Mouse (Mus musculus) left cerebral cortex, adult 2 months (tissue): Measurements from ENCODE around the gene Egln3. TPM values are rescaled to one million over a fixed set of nuclear protein-coding genes. Genes with fewer than 3 reads are reported as not detected.

Source experiments
- DNase-seq, 2 experiments: peaks; one replicate each; pipeline ENCODE4 v3.0.0; 2021 to 2022; ENCODE audit warnings: low spot score in 2 of 2, mixed read lengths in 1 of 2; ENCODE audit errors: extremely low spot score in 1 of 2
- H3K27ac ChIP-seq: fragments of 200-600 bp; 2 replicates; pipeline ENCODE4 v1.8.1; 2022
- H3K4me3 ChIP-seq: fragments of 200-600 bp; 2 replicates; pipeline ENCODE4 v1.8.1; 2022
- CTCF ChIP-seq: fragments of 200-600 bp; IDR thresholded peaks from 2 replicates; pipeline ENCODE4 v1.8.1; 2022; ENCODE audit warnings: antibody characterized with exemption, mild to moderate bottlenecking, moderate library complexity
- intact Hi-C: fragments of 180-260 bp; cut with DNase I; formaldehyde crosslinking; loops from one replicate; pipeline ENCODE4 v1.15.1; 2025
- long read RNA-seq, 2 experiments: library from polyadenylated mRNA; stranded (forward); transcript quantifications; one replicate each; pipeline ENCODE4 v2.0.0; 2021; ENCODE audit warnings: borderline mapping rate in 2 of 2
- total RNA-seq, 2 experiments: library from RNA; stranded (reverse); gene quantifications; 2 replicates each; pipeline ENCODE4 v1.2.3; 2021

Egln3 gene
- 10 to 100 TPM; 10.1 to 11.5 TPM for total RNA-seq
- long read RNA-seq, experiment 1, transcript Egln3-201 (5 exons, 2,662 nt), result major isoform, 8 of 10 reads
- long read RNA-seq, experiment 1, partial matches to known transcripts, result 0 of 10 reads
- long read RNA-seq, experiment 1, other reads (novel, unspliced or antisense), result 2 of 10 reads
- long read RNA-seq, experiment 2, partial matches to known transcripts, result 0 of 5 reads
- long read RNA-seq, experiment 2, other reads (novel, unspliced or antisense), result 2 of 5 reads

DNA sequence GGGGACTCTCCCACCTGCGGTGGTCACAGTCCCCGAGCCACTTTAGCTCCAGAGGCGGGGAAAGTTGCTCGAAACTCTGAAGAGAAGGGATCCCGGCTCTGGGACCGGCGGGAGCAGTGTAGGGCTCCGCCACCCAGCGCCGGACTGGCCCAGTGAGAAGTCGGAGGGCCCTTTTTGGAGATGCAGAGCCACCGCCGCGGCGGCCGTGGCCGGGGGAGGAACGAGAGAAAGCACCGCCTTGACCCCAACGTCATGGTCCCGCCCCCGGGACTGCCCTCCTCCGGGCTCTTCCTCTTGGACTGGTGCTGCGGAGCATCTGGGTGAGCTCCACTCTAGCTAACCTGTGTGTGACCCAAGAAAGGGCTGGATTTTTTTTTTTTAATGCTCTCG, at the start of gene Egln3:
Egln3 (minus strand) TSS at position 205 of the 390 bp plus-strand sequence.
- H3K27ac ChIP-seq, result no peak within 1 kb of the TSS; the same call in 1 of the 2 replicates
- intact Hi-C loops, result loop anchor here (2.0 kb wide), 1 partner anchor 149 kb away; no protein-coding TSS in a partner anchor
- peak within 1 kb of the TSS; percentile 54 for H3K4me3 ChIP-seq
- TF ChIP-seq CTCF, result no peak
- DNase-seq, result peak; percentile 76 to 83

DNA sequence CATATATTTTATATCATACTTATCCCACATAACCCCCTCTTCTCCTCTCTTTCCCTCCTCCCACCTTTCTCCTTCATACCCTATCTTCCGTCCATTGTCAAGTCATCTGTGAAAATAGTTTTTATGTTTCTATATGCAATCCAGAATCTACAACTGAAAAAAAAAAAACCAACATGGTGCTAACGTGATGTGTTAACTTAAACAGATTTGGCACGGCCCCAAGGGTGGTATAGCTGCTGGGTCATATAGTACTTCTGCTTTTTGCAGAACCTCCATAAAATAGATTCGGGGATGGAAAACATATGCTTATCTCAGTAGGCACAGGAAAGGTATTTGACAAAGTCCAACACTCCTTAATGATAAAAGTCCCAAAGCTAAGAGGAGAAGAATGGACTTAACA, 49.8 kb upstream of the Egln3 start:
- Histone ChIP-seq H3K27ac (no peak overlapping the region), H3K4me3 (no peak overlapping the region)
- no peak for TF ChIP-seq CTCF
- DNase-seq, result no peak
- intact Hi-C loops, result loop anchor here (2.0 kb wide), 1 partner anchor 1221 kb away; no protein-coding TSS in a partner anchor

GRCm38 (mm10) chr12:54251942-54252400, 48.3 kb upstream of the Egln3 start:
- peak; percentile 24 to 42 for DNase-seq
- no peak overlapping the region for H3K4me3 ChIP-seq
- intact Hi-C loops, result loop anchor here (2.0 kb wide), 1 partner anchor 1219 kb away; no protein-coding TSS in a partner anchor
- H3K27ac ChIP-seq, result peak overlapping the region; percentile 59
- no peak for TF ChIP-seq CTCF

DNA sequence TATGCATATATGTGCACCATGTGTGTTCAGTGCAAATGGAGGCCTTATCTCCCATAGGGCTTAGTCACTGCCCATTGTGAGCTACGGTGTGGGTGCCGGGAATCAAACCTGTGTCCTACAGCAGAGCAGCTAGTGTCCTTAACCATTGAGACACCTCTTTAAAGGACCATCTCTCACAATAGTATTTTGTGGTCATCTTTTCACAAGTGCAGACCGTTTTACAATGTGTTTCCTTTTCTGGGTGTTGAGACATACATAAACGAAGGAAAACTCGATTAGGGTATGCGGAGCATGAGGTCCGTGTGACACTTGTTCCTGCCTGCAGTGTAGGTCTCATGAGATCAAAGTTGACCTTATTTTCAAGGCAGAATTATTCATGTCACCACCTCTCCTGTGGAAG, 44.2 kb upstream of the Egln3 start:
- H3K27ac ChIP-seq, result no peak overlapping the region
- intact Hi-C loops, result no loop called here
- H3K4me3 ChIP-seq, result no peak overlapping the region
- no peak for DNase-seq
- TF ChIP-seq CTCF, result no peak

DNA sequence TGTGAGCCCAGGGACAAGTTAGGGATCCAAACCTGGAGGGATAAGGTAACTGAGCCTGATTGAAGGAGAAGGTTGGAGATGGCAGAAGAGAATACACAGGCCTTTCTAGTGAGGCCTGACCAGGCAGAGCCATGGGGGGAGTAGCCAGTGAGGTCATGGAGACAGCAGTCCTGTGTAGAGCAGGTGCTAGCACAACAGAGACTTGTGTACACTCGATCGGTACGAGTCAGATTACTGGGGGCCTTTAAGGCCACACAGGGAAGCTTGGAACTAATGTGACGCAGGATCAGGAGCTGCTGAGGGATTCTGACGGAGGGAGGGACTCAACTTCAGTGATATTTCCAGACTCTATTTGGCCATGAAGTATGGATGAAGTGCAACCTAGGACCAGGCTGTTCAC, 39.5 kb upstream of the Egln3 start:
- intact Hi-C loops, result no loop called here
- Histone ChIP-seq H3K4me3 (no peak overlapping the region), H3K27ac (no peak overlapping the region)
- DNase-seq, result no peak
- no peak for TF ChIP-seq CTCF

GRCm38 (mm10) chr12:54241976-54242375, 38.3 kb upstream of the Egln3 start:
- Histone ChIP-seq H3K4me3 (no peak overlapping the region), H3K27ac (no peak overlapping the region)
- no peak for DNase-seq
- no peak for TF ChIP-seq CTCF
- intact Hi-C loops, result no loop called here

- Histone ChIP-seq H3K4me3 (no peak overlapping the region), H3K27ac (no peak overlapping the region)
- intact Hi-C loops, result no loop called here
- no peak for DNase-seq
- no peak for TF ChIP-seq CTCF
Observed at GRCm38 (mm10) chr12:54233794-54234193, 30.1 kb upstream of the Egln3 start.

- intact Hi-C loops, result no loop called here
- no peak for DNase-seq
- no peak for TF ChIP-seq CTCF
- no peak overlapping the region for H3K4me3 ChIP-seq
- H3K27ac ChIP-seq, result no peak overlapping the region
Observed at GRCm38 (mm10) chr12:54232996-54233603, 29.4 kb upstream of the Egln3 start.

DNA sequence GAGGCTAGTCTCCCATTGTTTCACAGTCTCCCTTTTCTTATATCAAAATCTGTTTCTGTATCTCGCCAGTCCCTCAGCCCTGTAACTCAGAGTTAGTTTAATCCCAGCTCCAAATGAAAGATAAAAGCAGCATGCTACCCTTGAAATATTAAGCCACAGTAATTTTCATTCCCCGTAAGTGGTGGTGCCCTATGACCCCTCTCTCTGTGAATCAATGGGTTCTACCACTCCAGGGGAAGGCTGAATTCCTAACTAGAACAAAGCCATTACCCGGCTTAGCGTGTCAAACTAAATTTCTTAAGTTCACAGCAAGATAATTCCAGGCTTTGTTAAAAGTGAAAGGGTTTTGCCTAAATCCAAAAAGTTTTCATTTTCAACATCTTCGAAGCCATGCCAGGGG, 28.8 kb upstream of the Egln3 start:
- no peak overlapping the region for H3K27ac ChIP-seq
- DNase-seq, result no peak
- intact Hi-C loops, result no loop called here
- H3K4me3 ChIP-seq, result no peak overlapping the region
- TF ChIP-seq CTCF, result no peak

GRCm38 (mm10) chr12:54227551-54227950, 23.9 kb upstream of the Egln3 start:
- TF ChIP-seq CTCF, result no peak
- Histone ChIP-seq H3K27ac (no peak overlapping the region), H3K4me3 (no peak overlapping the region)
- no peak for DNase-seq
- intact Hi-C loops, result no loop called here

DNA sequence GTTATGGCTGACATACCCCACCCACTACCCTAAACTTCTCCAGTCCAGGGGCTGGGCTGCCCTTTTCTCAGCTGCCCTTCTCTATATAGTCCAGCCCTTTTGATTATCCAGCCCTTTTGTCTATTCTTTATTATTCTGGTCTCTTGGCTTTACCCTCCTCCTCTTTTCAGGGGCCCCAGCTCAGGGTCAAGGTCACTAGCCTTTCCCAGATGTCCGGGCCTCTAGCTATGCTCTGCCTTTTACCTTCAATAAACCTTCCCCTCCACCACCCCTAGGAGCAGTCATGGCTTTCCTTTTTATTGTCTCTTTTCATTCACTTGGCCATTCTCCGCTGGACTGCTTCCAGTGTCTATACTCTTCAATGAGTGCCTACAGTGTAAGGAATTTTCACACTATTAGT, 22.7 kb upstream of the Egln3 start:
- TF ChIP-seq CTCF, result no peak
- Histone ChIP-seq H3K27ac (no peak overlapping the region), H3K4me3 (no peak overlapping the region)
- intact Hi-C loops, result no loop called here
- no peak for DNase-seq

- intact Hi-C loops, result no loop called here
- no peak for TF ChIP-seq CTCF
Observed at GRCm38 (mm10) chr12:54225610-54226009, 21.9 kb upstream of the Egln3 start.

DNA sequence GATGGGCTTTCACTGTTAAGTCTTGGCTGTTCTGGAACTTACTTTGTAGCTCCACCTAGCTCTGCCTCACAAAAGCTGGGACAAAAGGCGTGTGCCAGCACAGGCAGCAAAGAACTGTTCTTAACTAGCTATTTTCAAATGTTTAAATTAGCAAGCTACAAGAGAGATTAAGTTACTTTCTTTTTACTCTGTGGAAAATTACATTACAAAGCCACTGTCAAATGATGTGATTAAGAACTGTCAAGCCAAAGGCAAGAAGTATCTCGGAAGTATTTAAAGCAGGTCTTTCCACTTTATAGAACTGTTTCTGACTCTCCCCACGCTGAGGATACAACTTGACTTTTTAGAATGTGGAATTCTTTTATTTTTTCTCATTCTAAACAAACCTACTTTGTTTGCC, 21.4 kb upstream of the Egln3 start:
- DNase-seq, result no peak
- intact Hi-C loops, result no loop called here
- Histone ChIP-seq H3K4me3 (no peak overlapping the region), H3K27ac (no peak overlapping the region)
- TF ChIP-seq CTCF, result no peak

More at GRCm38 (mm10) chr12:54225610-54226009, 21.9 kb upstream of the Egln3 start:
- no peak for DNase-seq
- Histone ChIP-seq H3K27ac (no peak overlapping the region), H3K4me3 (no peak overlapping the region)
